Mouse (Mus musculus): ENCODE measurements around the gene A830018L16Rik.

- TF ChIP-seq POLR2A (IDR thresholded peaks at IDR 0.05; ENCODE audit: extremely low read depth, insufficient read depth, low read length) (no peak), CTCF (IDR thresholded peaks at IDR 0.05; ENCODE audit: extremely low read depth, insufficient read depth, low read length) (no peak)
Measured at GRCm38 (mm10) chr1:11750065-11750464, 336.2 kb downstream of the A830018L16Rik start.
